Mouse (Mus musculus): ENCODE data around the gene Aup1.
A peak's percentile ranks its signal among the peaks of the same experiment; 100 is the strongest.

Aup1 gene

GRCm38 (mm10) chr6:83054074-83054851 is at the start of gene Aup1:
Aup1 (plus strand) TSS chr6:83054521.
- DNase-seq, result peak; percentile 96 to 97

DNA sequence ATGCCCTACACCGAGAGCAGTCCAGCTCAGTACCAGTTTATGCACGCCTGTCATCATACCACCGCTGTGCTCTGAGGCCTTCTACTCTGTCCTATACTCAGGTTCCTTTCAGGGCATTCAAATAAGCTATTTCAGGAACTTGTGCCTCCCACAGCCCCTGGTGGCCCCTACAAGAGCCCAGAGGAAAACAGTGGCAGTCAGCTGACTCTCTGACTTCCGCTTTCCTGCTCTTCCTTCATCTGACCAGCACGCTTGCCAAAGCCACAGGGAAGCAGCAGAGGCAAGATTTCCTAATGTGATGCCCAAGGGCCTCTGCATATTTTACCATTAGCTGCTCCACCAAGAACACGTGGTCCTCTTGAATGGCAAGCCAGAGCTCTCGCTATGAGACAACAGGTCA is 49.4 kb upstream of the Aup1 start:
- no peak for DNase-seq

GRCm38 (mm10) chr6:83005444-83006011 is 48.8 kb upstream of the Aup1 start:
- no peak for DNase-seq

GRCm38 (mm10) chr6:83006114-83006513 is 48.2 kb upstream of the Aup1 start:
- DNase-seq, result no peak

GRCm38 (mm10) chr6:83008659-83009058 is 45.7 kb upstream of the Aup1 start:
- no peak for DNase-seq

DNA sequence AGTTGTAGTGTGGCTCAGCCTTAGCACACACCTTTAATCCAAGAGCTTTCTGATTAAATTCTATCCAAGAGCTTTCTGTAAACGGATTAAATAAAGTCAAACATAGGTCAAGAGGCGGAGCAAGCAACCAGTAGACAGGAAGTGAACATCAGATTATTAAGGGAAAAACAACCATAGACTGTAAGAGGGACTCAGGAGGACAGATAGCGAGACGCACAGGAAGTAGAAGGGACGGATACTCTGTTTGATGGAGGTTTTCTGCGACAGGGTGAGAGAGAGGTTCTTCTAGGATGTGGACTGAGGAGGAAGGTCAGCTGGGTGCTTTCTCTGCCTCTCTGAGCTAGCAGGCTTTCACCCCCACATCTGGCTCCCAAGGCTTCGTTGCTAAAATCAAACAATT is 44.3 kb upstream of the Aup1 start:
- no peak for DNase-seq

DNA sequence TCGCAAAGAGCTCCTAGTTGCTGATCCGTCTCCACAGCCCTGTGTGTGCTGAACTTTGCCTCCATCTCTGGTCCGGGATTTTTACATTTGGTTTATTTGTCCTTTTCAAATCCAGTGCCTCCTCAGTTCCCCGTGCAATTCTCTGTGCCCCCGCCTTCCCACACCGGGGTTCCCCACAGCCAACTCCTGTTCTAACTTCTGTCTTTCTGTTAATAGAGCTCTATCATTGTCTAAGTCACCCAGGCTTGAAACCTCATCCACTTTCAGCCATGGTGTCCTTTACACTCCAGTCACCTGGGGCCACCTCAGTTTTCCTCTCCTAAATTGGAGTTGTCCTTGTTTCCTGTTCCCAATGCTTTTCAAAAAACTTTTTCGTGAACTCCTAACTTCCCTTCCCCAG is 43.1 kb upstream of the Aup1 start:
- DNase-seq, result no peak

DNA sequence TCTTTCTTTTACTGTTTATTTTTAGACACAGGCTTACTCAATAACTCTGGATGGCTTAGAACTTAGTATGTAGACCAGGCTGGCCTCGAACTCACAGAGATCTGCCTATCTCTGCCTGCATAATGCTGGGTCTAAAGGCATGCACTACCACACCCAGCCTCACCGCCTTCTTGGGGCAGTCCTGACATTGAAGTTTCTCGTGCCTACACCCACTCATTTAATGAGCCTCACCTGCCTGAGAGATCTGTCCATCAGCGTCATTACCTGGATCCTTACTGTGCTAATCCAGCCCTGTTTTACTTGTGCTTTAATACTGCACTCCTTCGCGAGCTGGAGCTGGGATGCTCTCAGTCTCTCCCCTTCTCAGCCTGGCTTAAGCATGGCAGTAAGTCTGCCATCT is 42.6 kb upstream of the Aup1 start:
- DNase-seq, result no peak

DNA sequence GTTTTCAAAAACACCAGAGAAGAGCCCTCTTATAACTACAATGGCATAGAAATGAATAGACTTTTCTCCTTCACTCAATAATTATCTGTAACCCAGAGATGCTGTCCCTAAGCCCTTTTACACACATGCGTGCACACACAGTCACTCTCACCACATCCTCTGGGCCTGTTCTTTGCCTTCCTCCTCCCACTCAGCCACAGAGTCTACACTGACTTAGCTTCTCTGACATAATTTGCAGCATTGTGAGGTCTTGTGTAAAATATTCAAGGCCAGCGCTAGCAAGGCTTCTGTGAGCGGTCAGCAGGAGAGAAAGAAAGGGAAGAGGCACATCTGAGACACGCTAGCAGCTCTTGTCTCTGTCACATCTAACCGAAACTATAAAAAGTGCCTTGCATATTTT is 40.9 kb upstream of the Aup1 start:
- DNase-seq, result no peak

DNA sequence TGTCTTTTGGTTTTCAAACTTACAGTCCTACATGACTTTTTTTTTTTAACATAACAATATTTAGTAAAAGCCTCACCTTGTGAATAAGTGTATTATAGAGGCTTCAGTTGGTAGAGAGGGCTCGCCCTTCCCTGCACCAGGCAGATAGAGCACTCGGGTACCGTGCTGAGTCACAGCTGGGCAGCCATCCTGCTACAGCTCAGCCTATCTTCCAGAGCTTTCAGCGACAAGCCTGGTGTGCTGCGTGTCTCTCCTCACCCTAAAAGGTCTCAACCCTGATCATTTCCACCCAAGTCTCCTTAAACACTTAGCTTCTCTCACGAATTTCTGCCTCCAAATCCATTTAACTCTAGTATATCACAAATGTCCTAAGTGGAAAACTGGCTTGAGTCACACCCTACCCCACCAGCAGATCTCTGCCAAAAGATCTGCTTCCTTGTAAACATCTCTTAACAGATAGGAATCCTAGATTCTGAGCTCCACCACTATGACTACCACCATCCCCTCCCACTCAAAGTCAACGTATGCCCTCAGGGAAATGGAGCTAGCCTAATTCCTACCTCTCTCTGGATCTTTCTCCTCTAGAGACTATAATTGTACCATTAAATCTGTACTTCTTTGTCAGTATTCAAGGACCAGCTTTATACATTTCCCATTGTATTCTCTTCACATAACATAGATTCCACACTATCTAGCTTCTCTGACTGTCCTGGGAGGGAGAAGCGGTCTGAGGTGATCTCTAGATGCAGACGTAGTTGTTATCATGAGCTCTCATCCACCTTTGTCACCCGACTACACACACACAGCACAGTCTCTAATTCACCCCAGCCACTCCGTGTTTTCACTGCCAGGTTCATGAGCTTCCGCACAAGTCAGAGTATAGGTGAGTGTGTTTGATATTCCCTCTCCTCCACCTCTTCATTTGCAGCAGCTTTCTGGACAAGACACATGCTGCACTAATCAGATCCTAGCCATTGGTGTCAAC is 39.5 kb upstream of the Aup1 start:
- DNase-seq, result no peak

DNA sequence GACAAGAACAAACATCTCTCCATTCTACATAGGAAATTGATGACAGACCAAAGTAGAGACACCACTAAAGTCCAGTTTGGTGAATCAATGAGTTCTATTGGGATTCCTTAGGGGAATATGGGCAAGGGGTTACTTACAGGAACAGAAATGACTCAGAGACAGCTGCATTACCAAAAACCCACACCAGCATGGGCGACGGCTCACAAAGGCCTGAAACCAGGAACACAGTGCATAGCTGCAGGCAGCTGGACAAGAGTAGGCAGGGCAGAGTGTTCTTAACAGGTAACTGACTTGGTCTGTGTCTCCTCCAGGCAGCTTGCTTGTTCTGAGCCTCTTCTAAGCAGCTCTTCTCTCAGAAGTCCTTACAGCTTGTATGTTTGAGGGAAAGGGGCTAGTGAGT is 38.6 kb upstream of the Aup1 start:
- DNase-seq, result no peak

DNA sequence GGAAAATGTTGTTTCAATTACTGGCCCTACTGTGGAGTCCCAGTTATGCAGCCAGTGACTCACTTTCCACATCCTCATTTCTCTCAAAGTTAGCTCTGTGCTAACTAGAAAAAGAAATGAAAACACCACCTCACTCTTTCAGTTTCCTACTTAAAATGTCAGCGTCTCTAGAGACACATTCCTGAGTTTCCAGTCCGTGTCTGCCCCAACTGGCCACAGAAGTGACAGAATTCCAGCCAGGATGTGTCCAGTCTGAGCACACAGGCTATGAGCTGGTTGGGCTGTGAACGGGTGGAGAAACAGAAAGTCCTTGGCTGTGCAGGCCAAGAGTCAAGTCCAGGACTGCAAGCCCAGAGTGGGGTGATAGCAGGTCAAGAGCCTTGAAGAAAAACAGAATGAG is 37.1 kb upstream of the Aup1 start:
- no peak for DNase-seq

GRCm38 (mm10) chr6:83019044-83019443 is 35.3 kb upstream of the Aup1 start:
- DNase-seq, result no peak

- DNase-seq, result no peak
Observed at GRCm38 (mm10) chr6:83020121-83020520, 34.2 kb upstream of the Aup1 start.

DNA sequence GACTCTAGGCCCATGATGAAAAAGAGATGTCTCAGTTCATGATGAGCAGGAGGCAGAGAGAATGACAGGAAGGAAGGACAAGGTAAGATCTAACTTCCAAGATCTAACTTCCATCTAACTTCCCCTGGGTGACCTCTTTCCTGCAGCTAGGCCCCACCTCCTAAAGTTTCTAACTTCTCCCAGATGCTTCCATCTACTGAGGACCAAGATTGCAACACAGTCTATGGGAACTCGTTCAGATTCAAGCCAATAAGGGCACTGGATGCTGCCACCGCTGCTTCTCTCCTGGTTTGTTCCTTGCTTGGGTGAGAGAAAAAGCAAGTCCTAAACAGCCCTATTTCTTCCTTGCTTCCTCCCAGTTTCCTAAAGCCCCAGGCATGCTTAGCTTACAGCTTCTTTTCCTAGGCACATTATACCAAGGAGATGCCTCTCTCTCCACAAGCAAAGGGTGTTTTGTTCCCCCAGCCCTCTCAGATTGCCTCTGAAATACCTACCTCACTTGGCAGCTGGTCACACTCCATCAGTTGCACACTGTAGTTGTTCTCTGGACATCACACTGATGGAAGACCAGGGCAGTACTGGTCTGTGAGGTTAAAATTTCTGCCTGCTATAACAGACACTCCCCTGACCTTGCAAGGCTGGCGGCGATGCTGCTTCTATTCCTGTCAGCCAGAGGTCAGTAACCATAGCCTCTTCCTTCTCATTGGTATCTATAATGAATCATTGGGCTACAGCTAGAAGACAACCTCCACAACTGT is 33.3 kb upstream of the Aup1 start:
- DNase-seq, result no peak

- DNase-seq, result no peak
Observed at GRCm38 (mm10) chr6:83023008-83023407, 31.3 kb upstream of the Aup1 start.

GRCm38 (mm10) chr6:83023786-83024185 is 30.5 kb upstream of the Aup1 start:
- DNase-seq, result no peak

- no peak for DNase-seq
Observed at GRCm38 (mm10) chr6:83024421-83024820, 29.9 kb upstream of the Aup1 start.

GRCm38 (mm10) chr6:83025221-83025620 is 29.1 kb upstream of the Aup1 start:
- no peak for DNase-seq

GRCm38 (mm10) chr6:83027293-83027692 is 27.0 kb upstream of the Aup1 start:
- no peak for DNase-seq

GRCm38 (mm10) chr6:83027706-83028105 is 26.6 kb upstream of the Aup1 start:
- DNase-seq, result no peak

DNA sequence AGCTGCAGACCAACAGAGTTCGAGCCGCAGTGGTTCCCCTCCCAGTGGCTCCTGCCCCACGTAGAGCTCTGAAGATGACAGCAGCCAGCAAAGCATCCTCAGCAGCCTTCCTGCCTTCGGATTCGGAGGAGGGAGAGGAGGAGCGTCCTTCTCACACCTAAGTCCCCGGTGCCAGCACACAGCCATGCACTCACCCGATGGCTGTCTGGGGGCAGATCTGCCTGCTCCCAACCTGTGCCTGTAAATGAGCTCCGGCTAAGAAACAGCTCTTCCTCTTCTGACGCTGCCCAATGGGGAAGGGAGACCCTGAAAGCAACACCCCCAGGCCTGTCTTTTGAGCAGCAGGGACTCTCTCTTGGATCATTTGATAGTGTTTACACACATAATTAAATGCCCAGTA is 24.5 kb upstream of the Aup1 start:
- DNase-seq, result no peak

DNA sequence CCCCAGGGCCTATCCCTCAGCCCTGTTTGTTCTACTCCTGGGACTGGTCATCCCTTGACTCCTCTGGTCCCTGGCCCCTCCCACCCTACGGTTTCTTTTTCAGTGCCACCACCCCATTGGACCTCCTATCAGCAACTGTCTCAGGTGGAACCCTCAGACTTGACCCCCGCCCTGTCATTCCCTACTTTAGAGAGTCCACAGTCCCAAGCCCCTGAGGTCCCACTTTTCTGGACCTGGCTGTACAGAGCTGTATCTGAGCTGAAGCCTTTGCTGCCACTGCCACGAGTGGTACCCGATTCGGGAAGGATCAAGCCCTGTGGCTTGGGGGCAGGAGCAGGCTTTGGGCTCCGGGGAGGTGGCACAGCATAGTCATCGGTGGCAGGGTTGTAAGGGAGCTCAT is 23.2 kb upstream of the Aup1 start:
- no peak for DNase-seq

Measured in cerebellum, postnatal 14 days (tissue).